Mouse (Mus musculus): ENCODE measurements at regions not wholly inside any gene's neighbourhood (a gene's known extent, or its start where the extent isn't known, plus 50 kb on each side); places are given as distances from the start of the nearest gene placed in this dataset.

DNA sequence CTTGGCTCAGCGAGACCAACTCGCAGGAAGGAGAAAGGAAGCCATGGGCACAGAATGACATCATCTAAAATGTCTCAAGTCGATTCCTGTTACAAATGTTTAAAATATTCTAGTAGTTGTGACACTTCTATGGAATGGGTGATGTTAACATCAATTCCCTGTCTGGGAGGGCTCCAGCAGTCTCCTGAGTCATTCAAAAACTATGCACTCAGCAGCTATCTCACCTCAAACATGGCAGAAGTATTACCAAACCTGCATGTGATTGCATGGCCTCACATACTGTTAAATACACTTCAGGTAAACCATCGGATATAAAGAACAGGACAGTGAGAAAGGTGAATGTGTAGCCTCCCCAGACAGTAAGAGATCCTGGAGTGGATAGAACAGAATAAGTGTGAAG, 66.7 kb upstream of the Tnfaip3 start:
- H3K9me3 ChIP-seq (replicated peaks; ENCODE audit: insufficient read depth, low read length): no peaks in the 10 kb centered on the region
- TF ChIP-seq TAL1 (IDR thresholded peaks at IDR 0.05; ENCODE audit: low read length): no peak
- TF ChIP-seq ELF1 (IDR thresholded peaks at IDR 0.05; ENCODE audit: low read depth, low read length): no peak
- TF ChIP-seq KAT2A (conservative IDR thresholded peaks at IDR 0.05; ENCODE audit: low read depth, low read length): no peak
- TF ChIP-seq BHLHE40 (IDR thresholded peaks at IDR 0.05; ENCODE audit: borderline replicate concordance, low read depth, low read length): no peak
- no peak for DNase-seq (ENCODE audit: low read depth, low spot score)
- no peaks in the 10 kb centered on the region for H3K79me2 ChIP-seq (ENCODE audit: control insufficient read depth, insufficient read depth, low read length, poor library complexity)
- H3K4me3 ChIP-seq (ENCODE audit: control insufficient read depth in 1 of 2, insufficient read depth in 1 of 2, low read depth in 2 of 2, low read length in 2 of 2): no peak overlapping the region
- H3K36me3 ChIP-seq (ENCODE audit: control insufficient read depth in 1 of 2, insufficient read depth in 2 of 2, low read length in 2 of 2): no peaks in the 10 kb centered on the region
- H3K27ac ChIP-seq (ENCODE audit: control insufficient read depth, low read depth, low read length): no peak overlapping the region
- H3K9ac ChIP-seq (ENCODE audit: control insufficient read depth, low read depth, low read length, poor library complexity, severe bottlenecking): no peak overlapping the region
- H3K27me3 ChIP-seq (ENCODE audit: control insufficient read depth in 1 of 2, insufficient read depth in 2 of 2, low read length in 2 of 2): peaks cover 0 to 1% of the 10 kb centered on the region in 2 experiments; a peak in 1 of 4 replicates
- H3K4me1 ChIP-seq (ENCODE audit: control insufficient read depth in 1 of 2, insufficient read depth in 2 of 2, low read length in 2 of 2): no peaks in the 10 kb centered on the region

DNA sequence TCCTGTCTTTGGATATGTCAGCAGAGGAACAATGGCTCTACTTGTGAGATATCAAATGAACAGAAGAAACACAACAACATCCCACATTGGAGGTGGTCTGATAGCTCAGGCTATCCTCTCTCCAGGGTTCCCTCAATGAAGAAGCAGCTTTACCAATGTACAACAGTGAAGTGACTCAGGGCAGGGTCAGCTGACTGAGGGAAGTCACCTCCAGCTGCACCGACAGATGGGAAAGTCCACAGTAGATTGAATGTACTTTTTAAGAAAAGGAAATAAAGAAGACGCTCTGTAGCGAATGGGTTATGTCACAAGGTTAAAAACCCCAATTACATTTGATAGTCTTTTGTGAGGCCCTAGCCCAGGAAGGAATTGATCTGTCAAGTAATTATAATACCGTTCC, 62.6 kb upstream of the Tnfaip3 start:
- no peak overlapping the region for H3K4me3 ChIP-seq (ENCODE audit: control insufficient read depth in 1 of 2, insufficient read depth in 1 of 2, low read depth in 2 of 2, low read length in 2 of 2)
- H3K4me1 ChIP-seq (ENCODE audit: control insufficient read depth in 1 of 2, insufficient read depth in 2 of 2, low read length in 2 of 2): no peaks in the 10 kb centered on the region
- H3K27me3 ChIP-seq (ENCODE audit: control insufficient read depth in 1 of 2, insufficient read depth in 2 of 2, low read length in 2 of 2): peaks cover 1 to 14% of the 10 kb centered on the region in 2 experiments
- H3K9ac ChIP-seq (ENCODE audit: control insufficient read depth, low read depth, low read length, poor library complexity, severe bottlenecking): no peak overlapping the region
- TF ChIP-seq POLR2A (IDR thresholded peaks at IDR 0.05; ENCODE audit: control insufficient read depth in 1 of 2, insufficient read depth in 1 of 2, low read depth in 1 of 2, low read length in 2 of 2, poor library complexity in 1 of 2) (no peak), RCOR1 (IDR thresholded peaks at IDR 0.05; ENCODE audit: low read depth, low read length) (no peak), MEF2A (IDR thresholded peaks at IDR 0.05; ENCODE audit: extremely low read depth, insufficient replicate concordance, low read depth, low read length, poor library complexity, severe bottlenecking) (no peak), ELF1 (IDR thresholded peaks at IDR 0.05; ENCODE audit: low read depth, low read length) (no peak), TBP (IDR thresholded peaks at IDR 0.05; ENCODE audit: low read depth, low read length) (no peak), MAX (IDR thresholded peaks at IDR 0.05; ENCODE audit: low read length) (no peak), CTCF (IDR thresholded peaks at IDR 0.05 in 2 of 3, conservative IDR thresholded peaks at IDR 0.05 in 1 of 3; ENCODE audit: control insufficient read depth in 1 of 3, insufficient read depth in 1 of 3, low read depth in 2 of 3, low read length in 3 of 3, poor library complexity in 1 of 3, severe bottlenecking in 1 of 3) (no peak), ZNF384 (IDR thresholded peaks at IDR 0.05; ENCODE audit: low read depth, low read length) (no peak)
- no peak overlapping the region for H3K27ac ChIP-seq (ENCODE audit: control insufficient read depth, low read depth, low read length)
- no peaks in the 10 kb centered on the region for H3K36me3 ChIP-seq (ENCODE audit: control insufficient read depth in 1 of 2, insufficient read depth in 2 of 2, low read length in 2 of 2)
- no peaks in the 10 kb centered on the region for H3K9me3 ChIP-seq (replicated peaks; ENCODE audit: insufficient read depth, low read length)
- no peak for DNase-seq (ENCODE audit: low read depth, low spot score)
- H3K79me2 ChIP-seq (ENCODE audit: control insufficient read depth, insufficient read depth, low read length, poor library complexity): no peaks in the 10 kb centered on the region

DNA sequence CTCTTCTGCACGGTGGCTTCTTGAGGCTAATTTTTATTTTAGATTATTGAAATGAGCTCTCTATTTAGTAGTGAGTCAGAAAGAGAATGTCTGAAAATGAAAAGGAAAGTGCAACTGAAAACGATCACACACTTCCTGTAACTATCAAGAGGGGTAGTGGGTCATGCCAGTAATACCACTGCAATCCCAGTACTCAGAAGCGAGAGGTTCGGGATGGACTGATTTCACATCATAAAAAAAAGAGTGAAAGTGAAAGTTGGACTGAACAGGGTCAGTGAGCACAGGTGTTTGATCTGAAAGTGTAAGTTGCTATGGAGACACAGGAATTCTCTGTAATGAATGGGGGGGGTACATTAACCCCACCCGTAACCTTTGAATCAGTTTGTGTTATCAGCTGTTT, 52.9 kb upstream of the Tnfaip3 start:
- no peak for DNase-seq (ENCODE audit: low read depth, low spot score)
- Histone ChIP-seq H3K27ac (ENCODE audit: control insufficient read depth, low read depth, low read length) (no peak overlapping the region), H3K9me3 (replicated peaks; ENCODE audit: insufficient read depth, low read length) (no peaks in the 10 kb centered on the region), H3K9ac (ENCODE audit: control insufficient read depth, low read depth, low read length, poor library complexity, severe bottlenecking) (no peak overlapping the region), H3K79me2 (ENCODE audit: control insufficient read depth, insufficient read depth, low read length, poor library complexity) (no peaks in the 10 kb centered on the region), H3K36me3 (ENCODE audit: control insufficient read depth in 1 of 2, insufficient read depth in 2 of 2, low read length in 2 of 2) (peaks cover 0 to 29% of the 10 kb centered on the region in 2 experiments; a peak in 2 of 4 replicates), H3K4me3 (ENCODE audit: control insufficient read depth in 1 of 2, insufficient read depth in 1 of 2, low read depth in 2 of 2, low read length in 2 of 2) (no peak overlapping the region), H3K27me3 (ENCODE audit: control insufficient read depth in 1 of 2, insufficient read depth in 2 of 2, low read length in 2 of 2) (peaks cover 0 to 3% of the 10 kb centered on the region in 2 experiments; a peak in 1 of 4 replicates), H3K4me1 (ENCODE audit: control insufficient read depth in 1 of 2, insufficient read depth in 2 of 2, low read length in 2 of 2) (peaks cover 11 to 17% of the 10 kb centered on the region in 2 experiments)
- TF ChIP-seq POLR2AphosphoS5 (IDR thresholded peaks at IDR 0.05; ENCODE audit: borderline replicate concordance, low read depth, low read length): no peak
- TF ChIP-seq POLR2A (IDR thresholded peaks at IDR 0.05; ENCODE audit: control insufficient read depth in 1 of 2, insufficient read depth in 1 of 2, low read depth in 1 of 2, low read length in 2 of 2, poor library complexity in 1 of 2): no peak
- TF ChIP-seq TBP (IDR thresholded peaks at IDR 0.05; ENCODE audit: low read depth, low read length): no peak
